Mouse (Mus musculus) intestine, embryonic 14.5 days (tissue): ENCODE results near the gene Sfi1. TPM values are rescaled to one million over a fixed set of nuclear protein-coding genes. Genes with fewer than 3 reads are reported as not detected.
"Not testable (repeated sequence)": the region's sequence is repeated elsewhere in the genome, so short reads cannot be mapped to it uniquely, and the experiment has no call there.

Experiments
- ATAC-seq: fragments of 200-750 bp; cut with Nextera tagmentation; replicated peaks from 2 replicates; pipeline ENCODE4 v1.8.0; 2017; ENCODE audit warnings: low read depth, moderate number of reproducible peaks, moderate TSS enrichment, moderate library complexity; ENCODE audit not compliant: low FRiP score, low TSS enrichment
- DNase-seq: peaks from one replicate; pipeline ENCODE4 v3.0.0-alpha.2; 2018; ENCODE audit warnings: low spot score
- H3K27ac ChIP-seq: fragments of 300-500 bp; sonication (generic); 2 replicates; pipeline ENCODE4 v1.5.1; 2014; ENCODE audit warnings: low read depth, mild to moderate bottlenecking, control low read depth
- H3K27me3 ChIP-seq: fragments of 300-500 bp; sonication (generic); replicated peaks from 2 replicates; pipeline ENCODE4 v1.6.1; 2014; ENCODE audit warnings: low read length, control low read depth; ENCODE audit not compliant: control insufficient read depth, insufficient read depth
- H3K36me3 ChIP-seq: fragments of 300-500 bp; sonication (generic); 2 replicates; pipeline ENCODE4 v1.6.1; 2014; ENCODE audit warnings: low read length, control low read depth; ENCODE audit not compliant: control insufficient read depth, insufficient read depth
- H3K4me1 ChIP-seq: fragments of 300-500 bp; sonication (generic); replicated peaks from 2 replicates; pipeline ENCODE4 v1.6.1; 2014; ENCODE audit warnings: low read length, control low read depth, mixed read lengths; ENCODE audit not compliant: control insufficient read depth, insufficient read depth
- H3K4me2 ChIP-seq: fragments of 300-500 bp; sonication (generic); 2 replicates; pipeline ENCODE4 v1.6.1; 2014; ENCODE audit warnings: low read length
- H3K4me3 ChIP-seq: fragments of 300-500 bp; sonication (generic); 2 replicates; pipeline ENCODE4 v1.5.1; 2014; ENCODE audit warnings: low read depth, low read length, control low read depth, mixed read lengths
- H3K9ac ChIP-seq: fragments of 300-500 bp; sonication (generic); 2 replicates; pipeline ENCODE4 v1.6.1; 2014; ENCODE audit warnings: mild to moderate bottlenecking, low read length
- H3K9me3 ChIP-seq: fragments of 300-500 bp; sonication (generic); 2 replicates; pipeline ENCODE4 v1.6.1; 2016; ENCODE audit warnings: low read length, control low read depth; ENCODE audit not compliant: control insufficient read depth
- WGBS: fragments of 180-500 bp; shearing (Covaris S2); extraction: QIAGEN DNeasy Blood & Tissue Kit; methylation state at CpG from one replicate; pipeline ENCODE4 v1.1.7; 2014; 5-methylcytosine and 5-hydroxymethylcytosine counted together
- polyA plus RNA-seq: library from polyadenylated mRNA; unstranded; fragments of >200 nt; fragmentation: Nextera tagmentation; extraction: Ambion mirVana; gene quantifications from 2 replicates; pipeline ENCODE4 v1.2.1, GENCODE M21; 2014

Sfi1 gene
- polyA plus RNA-seq, 1 experiment from 2014 or later, result 11.2 TPM

GRCm38 (mm10) chr11:3114403-3114802 lies 78.9 kb downstream of the Sfi1 start:
- 65% methylated on average over 3 of the region's 3 CpGs for WGBS
- DNase-seq, result no peak

GRCm38 (mm10) chr11:3106154-3106553 lies 87.1 kb downstream of the Sfi1 start:
- ATAC-seq (no peak), DNase-seq (no peak)
- no peak overlapping the region for H3K4me2 ChIP-seq
- no peak overlapping the region for H3K4me3 ChIP-seq
- no peak overlapping the region for H3K9ac ChIP-seq
- H3K9me3 ChIP-seq, result peaks cover 39% of the 10 kb centered on the region
- no peaks in the 10 kb centered on the region for H3K27me3 ChIP-seq
- no peak overlapping the region for H3K27ac ChIP-seq
- H3K4me1 ChIP-seq, result no peaks in the 10 kb centered on the region
- H3K36me3 ChIP-seq, result no peaks in the 10 kb centered on the region
- WGBS, result 85% methylated on average over 3 of the region's 3 CpGs

More at GRCm38 (mm10) chr11:3114403-3114802, 78.9 kb downstream of the Sfi1 start:
- no peaks in the 10 kb centered on the region for H3K36me3 ChIP-seq
- no peaks in the 10 kb centered on the region for H3K27me3 ChIP-seq
- no peak overlapping the region for H3K9ac ChIP-seq
- H3K4me3 ChIP-seq, result no peak overlapping the region
- no peak for ATAC-seq
- H3K4me1 ChIP-seq, result no peaks in the 10 kb centered on the region
- H3K4me2 ChIP-seq, result no peak overlapping the region
- H3K9me3 ChIP-seq, result peaks cover 21% of the 10 kb centered on the region
- no peak overlapping the region for H3K27ac ChIP-seq

GRCm38 (mm10) chr11:3105261-3105731 lies 88.0 kb downstream of the Sfi1 start:
- no peak for ATAC-seq
- WGBS, result 90% methylated on average over 21 of the region's 21 CpGs
- H3K27ac ChIP-seq, result no peak overlapping the region

GRCm38 (mm10) chr11:3104501-3105260 lies 88.6 kb downstream of the Sfi1 start:
- WGBS, result 85% methylated on average over 20 of the region's 20 CpGs
- DNase-seq, H3K4me1 ChIP-seq: not testable (repeated sequence)

More at GRCm38 (mm10) chr11:3105261-3105731, 88.0 kb downstream of the Sfi1 start:
- no peak for DNase-seq
- no peak overlapping the region for H3K4me3 ChIP-seq
- H3K4me2 ChIP-seq, result no peak overlapping the region
- H3K36me3 ChIP-seq, result no peaks in the 10 kb centered on the region
- no peak overlapping the region for H3K9ac ChIP-seq
- H3K27me3 ChIP-seq, result no peaks in the 10 kb centered on the region
- H3K9me3 ChIP-seq, result peaks cover 36% of the 10 kb centered on the region
- no peaks in the 10 kb centered on the region for H3K4me1 ChIP-seq

GRCm38 (mm10) chr11:3103619-3104164 lies 89.6 kb downstream of the Sfi1 start:
- H3K27ac ChIP-seq, result no peak overlapping the region
- no peaks in the 10 kb centered on the region for H3K36me3 ChIP-seq
- H3K4me3 ChIP-seq, result no peak overlapping the region
- no peak overlapping the region for H3K9ac ChIP-seq
- H3K4me1 ChIP-seq, result no peaks in the 10 kb centered on the region
- peaks cover 39% of the 10 kb centered on the region for H3K9me3 ChIP-seq
- H3K4me2 ChIP-seq, result no peak overlapping the region
- WGBS, result 76% methylated on average over 7 of the region's 7 CpGs
- H3K27me3 ChIP-seq, result no peaks in the 10 kb centered on the region
- 0 out of 2 replicates have a peak, but pooled peaks have one; percentile 62 for ATAC-seq
- DNase-seq, result no peak

More at GRCm38 (mm10) chr11:3104501-3105260, 88.6 kb downstream of the Sfi1 start:
- H3K4me3 ChIP-seq, H3K4me2 ChIP-seq, H3K36me3 ChIP-seq, H3K27ac ChIP-seq, H3K27me3 ChIP-seq, ATAC-seq, H3K9ac ChIP-seq: not testable (repeated sequence)
- H3K9me3 ChIP-seq, result peaks cover 39% of the 10 kb centered on the region

- H3K4me3 ChIP-seq, DNase-seq, H3K27ac ChIP-seq, H3K36me3 ChIP-seq, H3K4me1 ChIP-seq, ATAC-seq, H3K4me2 ChIP-seq, H3K9ac ChIP-seq, H3K27me3 ChIP-seq: not testable (repeated sequence)
- 82% methylated on average over 7 of the region's 7 CpGs for WGBS
- H3K9me3 ChIP-seq, result peaks cover 39% of the 10 kb centered on the region
Measured at GRCm38 (mm10) chr11:3102626-3103025, 90.6 kb downstream of the Sfi1 start.

- H3K9me3 ChIP-seq, result peaks cover 39% of the 10 kb centered on the region
- 72% methylated on average over 10 of the region's 10 CpGs for WGBS
- ATAC-seq, result no peak
Measured at GRCm38 (mm10) chr11:3101875-3102494, 91.3 kb downstream of the Sfi1 start.

GRCm38 (mm10) chr11:3101072-3101874 lies 92.0 kb downstream of the Sfi1 start:
- whole genome bisulfite sequencing, result 85% methylated on average over 25 of the region's 25 CpGs
- Histone ChIP-seq H3K9ac (no peak overlapping the region), H3K4me3 (no peak overlapping the region), H3K36me3 (no peaks in the 10 kb centered on the region), H3K27me3 (no peaks in the 10 kb centered on the region), H3K4me2 (no peak overlapping the region), H3K9me3 (peaks cover 39% of the 10 kb centered on the region), H3K27ac (no peak overlapping the region), H3K4me1 (no peaks in the 10 kb centered on the region)
- DNase-seq (no peak), ATAC-seq (no peak; the same call in 1 of the 2 replicates)

More at GRCm38 (mm10) chr11:3101875-3102494, 91.3 kb downstream of the Sfi1 start:
- Histone ChIP-seq H3K27ac (no peak overlapping the region), H3K36me3 (no peaks in the 10 kb centered on the region), H3K27me3 (no peaks in the 10 kb centered on the region), H3K4me1 (no peaks in the 10 kb centered on the region), H3K9ac (no peak overlapping the region), H3K4me3 (no peak overlapping the region), H3K4me2 (no peak overlapping the region)
- no peak for DNase-seq
